25 mouse cellular contexts compared by ENCODE assay signal in the genomic region with DNA sequence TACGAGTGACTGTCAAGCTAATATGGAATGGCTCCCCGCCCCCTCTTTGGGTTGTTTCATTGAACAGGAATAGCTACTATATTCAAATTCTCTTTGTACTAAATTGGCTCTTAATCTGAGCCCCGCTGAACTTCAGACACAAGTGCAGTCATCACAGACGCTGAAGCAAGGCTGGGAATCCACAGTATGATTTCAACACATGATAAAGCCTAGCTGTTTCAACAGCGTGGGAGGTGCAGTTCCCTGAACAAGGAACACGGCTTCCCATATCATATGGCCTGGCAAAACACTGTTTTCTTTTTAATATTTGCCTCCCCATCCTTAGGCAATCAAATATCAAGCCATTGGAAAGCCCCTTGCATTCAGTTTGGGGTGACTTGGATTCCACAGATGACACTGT.
A peak's percentile ranks its signal among the peaks of the same experiment; 100 is the strongest.
DNase-seq lines count a peak whose midpoint lies in the region; ATAC-seq lines count a peak whose summit lies in the region.
"Had no signal": no experiment of that assay in that cellular context is flagged by ENCODE, and none has a peak within 500 bp of the region (broad histone marks: within the 10 kb centered on the region; RNA-seq: fewer than 3 reads in every experiment).

No protein-coding gene starts in this region.

- H3K27me3 ChIP-seq in midbrain, embryonic 11.5 days (ENCODE audit: control insufficient read depth, insufficient read depth, low read length), result no peaks in the 10 kb centered on the region
- H3K27me3 ChIP-seq: embryonic facial prominence, embryonic 12.5 days; embryonic facial prominence, embryonic 15.5 days; forebrain, embryonic 12.5 days; forebrain, embryonic 15.5 days; heart, embryonic 12.5 days; heart, embryonic 15.5 days had no signal

- no peaks in the 10 kb centered on the region for H3K36me3 ChIP-seq in midbrain, embryonic 11.5 days (ENCODE audit: control insufficient read depth, insufficient read depth, low read length)
- H3K36me3 ChIP-seq: embryonic facial prominence, embryonic 12.5 days; embryonic facial prominence, embryonic 15.5 days; forebrain, embryonic 12.5 days; forebrain, embryonic 15.5 days; heart, embryonic 12.5 days; heart, embryonic 15.5 days; hindbrain, embryonic 10.5 days had no signal

- H3K4me1 ChIP-seq in midbrain, embryonic 11.5 days (ENCODE audit: control insufficient read depth, insufficient read depth, low read length), result no peaks in the 10 kb centered on the region
- H3K4me1 ChIP-seq: embryonic facial prominence, embryonic 12.5 days; embryonic facial prominence, embryonic 15.5 days; forebrain, embryonic 12.5 days; forebrain, embryonic 15.5 days; heart, embryonic 15.5 days; hindbrain, embryonic 10.5 days had no signal

- H3K9ac ChIP-seq in midbrain, embryonic 11.5 days (ENCODE audit: low read length), result no peak overlapping the region
- H3K9ac ChIP-seq: embryonic facial prominence, embryonic 12.5 days; embryonic facial prominence, embryonic 15.5 days; forebrain, embryonic 12.5 days; forebrain, embryonic 15.5 days; heart, embryonic 12.5 days; heart, embryonic 15.5 days; hindbrain, embryonic 14.5 days had no signal

- 88% methylated on average over 6 of the region's 6 CpGs for WGBS in midbrain, embryonic 11.5 days

- H3K27ac ChIP-seq in midbrain, embryonic 11.5 days (ENCODE audit: low read depth, low read length), result no peak overlapping the region
- H3K27ac ChIP-seq: embryonic facial prominence, embryonic 12.5 days; embryonic facial prominence, embryonic 15.5 days; forebrain, embryonic 12.5 days; forebrain, embryonic 15.5 days; heart, embryonic 15.5 days; hindbrain, embryonic 10.5 days; hindbrain, embryonic 14.5 days; hindbrain, postnatal 0 days had no signal

- H3K4me2 ChIP-seq in midbrain, embryonic 11.5 days, result no peak overlapping the region
- H3K4me2 ChIP-seq: embryonic facial prominence, embryonic 12.5 days; embryonic facial prominence, embryonic 15.5 days; forebrain, embryonic 12.5 days; forebrain, embryonic 15.5 days; heart, embryonic 12.5 days; heart, embryonic 15.5 days; hindbrain, embryonic 14.5 days had no signal

- DNase-seq in layer of hippocampus, adult 18-20 months (ENCODE audit: low spot score in 2 of 2), result peak; percentile 28 to 72
- DNase-seq in layer of hippocampus, postnatal 25 days (ENCODE audit: extremely low spot score in 1 of 2, low spot score in 1 of 2), result no peak
- DNase-seq in adipocyte (ENCODE audit: low spot score), result peak; percentile 44
- DNase-seq in brain, adult 2 months (ENCODE audit: low read depth, low spot score), result peak; percentile 39
- DNase-seq in layer of hippocampus, adult 9-11 months, result peak; percentile 52
- DNase-seq in midbrain, embryonic 11.5 days (ENCODE audit: low spot score, missing footprints), result no peak
- DNase-seq: adrenal gland, adult 8-10 months; adrenal gland, postnatal 25 days; cerebellum, adult 2 months; cerebellum, adult 9-11 months; cerebellum, postnatal 25 days; gastrocnemius, postnatal 25 days; heart, postnatal 10 days; heart, postnatal 36 days had no signal

- H3K4me3 ChIP-seq in midbrain, embryonic 11.5 days (ENCODE audit: low read depth, low read length), result no peak overlapping the region
- H3K4me3 ChIP-seq: embryonic facial prominence, embryonic 12.5 days; embryonic facial prominence, embryonic 15.5 days; forebrain, embryonic 12.5 days; forebrain, embryonic 15.5 days; heart, embryonic 12.5 days; heart, embryonic 15.5 days; hindbrain, embryonic 10.5 days had no signal

- no peak for ATAC-seq in midbrain, embryonic 11.5 days (ENCODE audit: low FRiP score)
- ATAC-seq: CD4-positive, CD25-positive, alpha-beta regulatory T cell, adult 4 months; forebrain, embryonic 15.5 days; hindbrain, postnatal 0 days; inflammation-experienced regulatory T-cells, adult 6 months had no signal

- H3K9me3 ChIP-seq in midbrain, embryonic 11.5 days (ENCODE audit: control insufficient read depth, low read length), result no peaks in the 10 kb centered on the region
- H3K9me3 ChIP-seq: embryonic facial prominence, embryonic 12.5 days; embryonic facial prominence, embryonic 15.5 days; forebrain, embryonic 12.5 days; forebrain, embryonic 15.5 days; heart, embryonic 12.5 days; heart, embryonic 15.5 days; hindbrain, embryonic 10.5 days had no signal

Comparison
In these comparisons a context has a peak if more than half of its experiments do, and no peak if none do; other contexts are left out.
1. DNase-seq: peak in layer of hippocampus, adult 18-20 months (2 of 2), adipocyte (single experiment), brain, adult 2 months (single experiment) and layer of hippocampus, adult 9-11 months (single experiment); none in layer of hippocampus, postnatal 25 days (0 of 2) and midbrain, embryonic 11.5 days (single experiment).